Mouse (Mus musculus): ENCODE measurements around the gene Ube2c. TPM values are rescaled to one million over a fixed set of nuclear protein-coding genes. Genes with fewer than 3 reads are reported as not detected.

Gene Ube2c
- polyA plus RNA-seq, 1 experiment from 2014 or later: 21.1 TPM

GRCm38 (mm10) chr2:164735446-164735845 lies 34.3 kb upstream of the Ube2c start:
- WGBS: 74% methylated on average over 5 of the region's 5 CpGs
- no peak overlapping the region for H3K9ac ChIP-seq (replicated peaks; ENCODE audit: low read depth)
- no peaks in the 10 kb centered on the region for H3K27me3 ChIP-seq (replicated peaks; ENCODE audit: insufficient read depth, low read length)
- no peak overlapping the region for H3K4me3 ChIP-seq (ENCODE audit: low read depth, low read length)
- H3K36me3 ChIP-seq (ENCODE audit: insufficient read depth, low read length): no peaks in the 10 kb centered on the region
- no peak overlapping the region for H3K4me2 ChIP-seq (replicated peaks; ENCODE audit: low read depth, low read length)
- H3K27ac ChIP-seq (ENCODE audit: low read length): no peak overlapping the region
- H3K4me1 ChIP-seq (ENCODE audit: insufficient read depth, low read depth, low read length): no peaks in the 10 kb centered on the region; the same call in 1 of the 2 replicates
- H3K9me3 ChIP-seq (ENCODE audit: low read length): no peaks in the 10 kb centered on the region
- TF ChIP-seq EP300 (IDR thresholded peaks at IDR 0.05) (no peak), CTCF (IDR thresholded peaks at IDR 0.05) (no peak)
- ATAC-seq (no peak), DNase-seq (ENCODE audit: low spot score) (no peak)

- no peaks in the 10 kb centered on the region; the same call in 1 of the 2 replicates for H3K4me1 ChIP-seq (ENCODE audit: insufficient read depth, low read depth, low read length)
- 49% methylated on average over 3 of the region's 3 CpGs for WGBS
- TF ChIP-seq CTCF (IDR thresholded peaks at IDR 0.05) (no peak), EP300 (IDR thresholded peaks at IDR 0.05) (0 out of 2 replicates have a peak, but pooled peaks have one; percentile 1)
- H3K27me3 ChIP-seq (replicated peaks; ENCODE audit: insufficient read depth, low read length): no peaks in the 10 kb centered on the region
- H3K27ac ChIP-seq (ENCODE audit: low read length): peak overlapping the region; percentile 81
- no peaks in the 10 kb centered on the region for H3K9me3 ChIP-seq (ENCODE audit: low read length)
- H3K9ac ChIP-seq (replicated peaks; ENCODE audit: low read depth): no peak overlapping the region
- ATAC-seq: peak; percentile 91
- no peaks in the 10 kb centered on the region for H3K36me3 ChIP-seq (ENCODE audit: insufficient read depth, low read length)
- H3K4me2 ChIP-seq (replicated peaks; ENCODE audit: low read depth, low read length): no peak overlapping the region
- no peak overlapping the region for H3K4me3 ChIP-seq (ENCODE audit: low read depth, low read length)
- peak; percentile 82 for DNase-seq (ENCODE audit: low spot score)
Measured at GRCm38 (mm10) chr2:164737377-164738090, 32.2 kb upstream of the Ube2c start.

GRCm38 (mm10) chr2:164739876-164740275 lies 29.8 kb upstream of the Ube2c start:
- no peak for ATAC-seq
- Histone ChIP-seq H3K27me3 (replicated peaks; ENCODE audit: insufficient read depth, low read length) (no peaks in the 10 kb centered on the region), H3K4me1 (ENCODE audit: insufficient read depth, low read depth, low read length) (no peaks in the 10 kb centered on the region), H3K36me3 (ENCODE audit: insufficient read depth, low read length) (no peaks in the 10 kb centered on the region), H3K4me3 (ENCODE audit: low read depth, low read length) (no peak overlapping the region), H3K9me3 (ENCODE audit: low read length) (no peaks in the 10 kb centered on the region), H3K27ac (ENCODE audit: low read length) (no peak overlapping the region), H3K9ac (replicated peaks; ENCODE audit: low read depth) (no peak overlapping the region), H3K4me2 (replicated peaks; ENCODE audit: low read depth, low read length) (no peak overlapping the region)
- DNase-seq (ENCODE audit: low spot score): no peak
- TF ChIP-seq EP300 (IDR thresholded peaks at IDR 0.05) (no peak), CTCF (IDR thresholded peaks at IDR 0.05) (no peak)
- WGBS: 50% methylated on average over 7 of the region's 7 CpGs

GRCm38 (mm10) chr2:164744987-164745386 lies 24.7 kb upstream of the Ube2c start:
- H3K9me3 ChIP-seq (ENCODE audit: low read length): no peaks in the 10 kb centered on the region
- ATAC-seq (no peak), DNase-seq (ENCODE audit: low spot score) (no peak)
- H3K4me1 ChIP-seq (ENCODE audit: insufficient read depth, low read depth, low read length): peaks cover 11% of the 10 kb centered on the region
- TF ChIP-seq EP300 (IDR thresholded peaks at IDR 0.05) (no peak), CTCF (IDR thresholded peaks at IDR 0.05) (no peak)
- H3K27ac ChIP-seq (ENCODE audit: low read length): no peak overlapping the region
- peak overlapping the region; percentile 93; the same call in 1 of the 2 replicates for H3K4me3 ChIP-seq (ENCODE audit: low read depth, low read length)
- H3K4me2 ChIP-seq (replicated peaks; ENCODE audit: low read depth, low read length): peak overlapping the region; percentile 69
- H3K27me3 ChIP-seq (replicated peaks; ENCODE audit: insufficient read depth, low read length): no peaks in the 10 kb centered on the region
- H3K36me3 ChIP-seq (ENCODE audit: insufficient read depth, low read length): peaks cover 3% of the 10 kb centered on the region; the same call in 1 of the 2 replicates
- H3K9ac ChIP-seq (replicated peaks; ENCODE audit: low read depth): peak overlapping the region; percentile 97
- 62% methylated on average over 13 of the region's 13 CpGs for WGBS

DNA sequence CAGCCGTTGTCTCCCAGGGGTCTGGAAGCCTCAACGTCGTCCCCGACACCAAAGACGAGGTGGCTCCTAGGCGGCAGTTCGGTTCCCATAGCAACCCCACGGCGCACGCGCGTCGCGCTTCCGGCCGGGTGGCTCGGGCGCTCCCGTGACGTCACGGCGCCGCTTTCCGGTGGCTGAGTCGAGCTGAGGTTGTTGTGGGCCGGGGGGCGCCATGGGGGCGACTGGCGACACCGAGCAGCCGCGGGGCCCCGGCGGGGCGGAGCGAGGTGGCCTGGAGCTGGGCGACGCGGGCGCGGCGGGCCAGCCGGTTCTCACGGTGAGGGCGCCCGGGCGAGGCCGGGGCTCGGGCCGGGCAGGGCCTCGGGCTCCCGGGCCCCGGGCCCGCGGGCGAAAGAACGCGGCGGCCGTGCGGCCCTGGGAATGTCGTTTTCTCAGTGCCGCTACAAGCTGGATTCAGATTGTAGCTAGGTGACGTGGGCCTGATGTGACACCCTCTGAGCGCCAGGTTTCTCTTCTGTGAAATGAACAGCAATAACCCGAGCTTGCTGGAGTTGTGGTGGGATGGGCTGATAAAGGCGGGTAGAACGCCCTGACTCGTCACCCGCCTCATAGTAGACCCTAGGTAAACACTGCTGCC lies 23.7 kb upstream of the Ube2c start, which contains the start of the genes Wfdc3 and Dnttip1:
Gene Wfdc3, minus strand, starts transcription at position 89 of the 637 bp plus-strand sequence.
Gene Dnttip1, plus strand, starts transcription at position 141 of the 637 bp plus-strand sequence.
- 2% methylated on average over 64 of the region's 70 CpGs for WGBS
- Histone ChIP-seq H3K36me3 (ENCODE audit: insufficient read depth, low read length) (peaks cover 3% of the 10 kb centered on the region; the same call in 1 of the 2 replicates), H3K27ac (ENCODE audit: low read length) (peak within 1 kb of the TSS; percentile 84), H3K9me3 (ENCODE audit: low read length) (no peaks in the 10 kb centered on the region), H3K4me1 (ENCODE audit: insufficient read depth, low read depth, low read length) (peaks cover 11% of the 10 kb centered on the region), H3K4me2 (replicated peaks; ENCODE audit: low read depth, low read length) (peak within 1 kb of the TSS; percentile 69), H3K27me3 (replicated peaks; ENCODE audit: insufficient read depth, low read length) (no peaks in the 10 kb centered on the region), H3K9ac (replicated peaks; ENCODE audit: low read depth) (peak within 1 kb of the TSS; percentile 97), H3K4me3 (ENCODE audit: low read depth, low read length) (peak within 1 kb of the TSS; percentile 93)
- TF ChIP-seq CTCF (IDR thresholded peaks at IDR 0.05) (no peak), EP300 (IDR thresholded peaks at IDR 0.05) (no peak)
- peak; percentile 95 for ATAC-seq
- peak; percentile 94 for DNase-seq (ENCODE audit: low spot score)

DNA sequence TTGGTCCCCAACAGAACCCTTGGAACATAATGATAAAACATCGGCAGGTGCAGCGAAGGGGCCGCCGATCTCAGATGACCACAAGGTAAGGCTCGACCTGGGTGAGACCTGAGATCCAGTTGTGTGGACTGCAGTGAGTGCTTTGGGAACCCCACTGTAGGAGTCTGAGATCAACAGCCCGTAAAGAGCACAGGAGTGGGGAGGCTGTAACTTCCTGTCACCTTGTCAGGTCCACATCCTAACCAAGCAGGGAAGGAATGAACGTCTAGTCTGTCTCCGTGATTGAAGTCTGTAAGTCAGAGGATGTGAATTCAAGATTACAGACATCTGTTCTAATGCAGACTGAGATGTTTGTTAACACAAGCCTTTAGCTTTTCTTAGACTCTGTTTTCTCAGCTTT lies 23.0 kb upstream of the Ube2c start:
- peak overlapping the region; percentile 84; the same call in 1 of the 2 replicates for H3K27ac ChIP-seq (ENCODE audit: low read length)
- WGBS: 39% methylated on average over 8 of the region's 8 CpGs
- ATAC-seq (no peak), DNase-seq (ENCODE audit: low spot score) (no peak)
- peak overlapping the region; percentile 97 for H3K9ac ChIP-seq (replicated peaks; ENCODE audit: low read depth)
- peaks cover 3% of the 10 kb centered on the region; the same call in 1 of the 2 replicates for H3K36me3 ChIP-seq (ENCODE audit: insufficient read depth, low read length)
- H3K4me1 ChIP-seq (ENCODE audit: insufficient read depth, low read depth, low read length): peaks cover 11% of the 10 kb centered on the region
- TF ChIP-seq CTCF (IDR thresholded peaks at IDR 0.05) (no peak), EP300 (IDR thresholded peaks at IDR 0.05) (no peak)
- no peaks in the 10 kb centered on the region for H3K9me3 ChIP-seq (ENCODE audit: low read length)
- H3K4me3 ChIP-seq (ENCODE audit: low read depth, low read length): peak overlapping the region; percentile 93
- H3K27me3 ChIP-seq (replicated peaks; ENCODE audit: insufficient read depth, low read length): no peaks in the 10 kb centered on the region
- peak overlapping the region; percentile 69 for H3K4me2 ChIP-seq (replicated peaks; ENCODE audit: low read depth, low read length)

Measured in lung, postnatal 0 days (tissue).